Mouse (Mus musculus): ENCODE data around the gene Taf1a.

GRCm38 (mm10) chr1:183453066-183453465 lies 64.3 kb downstream of the Taf1a start:
- TF ChIP-seq CTCF (IDR thresholded peaks at IDR 0.05) (no peak), POLR2A (IDR thresholded peaks at IDR 0.05; ENCODE audit: insufficient read depth, low read depth, low read length) (no peak)
